Mouse (Mus musculus): ENCODE results near the gene Slit3.

The Slit3 gene

GRCm38 (mm10) chr11:35468847-35469246 is 347.8 kb downstream of the Slit3 start:
- no peak for DNase-seq (ENCODE audit: low spot score)

GRCm38 (mm10) chr11:35469940-35470339 is 348.9 kb downstream of the Slit3 start:
- no peak for DNase-seq (ENCODE audit: low spot score)

DNA sequence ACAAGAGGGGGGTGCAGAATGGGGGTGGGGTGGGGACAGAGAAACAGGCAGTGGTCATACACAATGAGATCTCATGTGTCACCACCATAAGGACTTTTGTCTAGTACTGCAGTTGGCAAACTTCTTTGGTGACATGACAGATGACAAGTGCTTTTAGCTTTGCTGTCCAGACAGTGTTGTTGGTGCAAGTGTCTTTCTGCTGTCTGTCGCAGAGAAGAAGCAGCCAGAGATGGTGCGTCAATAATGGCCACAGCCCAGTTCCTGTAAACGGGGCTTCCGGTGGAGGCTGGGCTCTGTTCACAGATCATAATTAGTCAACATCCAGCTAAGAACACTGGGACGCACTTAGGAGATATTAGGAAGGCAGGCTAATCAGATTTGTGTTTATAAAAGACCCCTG is 349.8 kb downstream of the Slit3 start:
- no peak for DNase-seq (ENCODE audit: low spot score)

GRCm38 (mm10) chr11:35472842-35473616 is 352.0 kb downstream of the Slit3 start:
- no peak for DNase-seq (ENCODE audit: low spot score)

GRCm38 (mm10) chr11:35473617-35473996 is 352.6 kb downstream of the Slit3 start:
- no peak for DNase-seq (ENCODE audit: low spot score)

DNA sequence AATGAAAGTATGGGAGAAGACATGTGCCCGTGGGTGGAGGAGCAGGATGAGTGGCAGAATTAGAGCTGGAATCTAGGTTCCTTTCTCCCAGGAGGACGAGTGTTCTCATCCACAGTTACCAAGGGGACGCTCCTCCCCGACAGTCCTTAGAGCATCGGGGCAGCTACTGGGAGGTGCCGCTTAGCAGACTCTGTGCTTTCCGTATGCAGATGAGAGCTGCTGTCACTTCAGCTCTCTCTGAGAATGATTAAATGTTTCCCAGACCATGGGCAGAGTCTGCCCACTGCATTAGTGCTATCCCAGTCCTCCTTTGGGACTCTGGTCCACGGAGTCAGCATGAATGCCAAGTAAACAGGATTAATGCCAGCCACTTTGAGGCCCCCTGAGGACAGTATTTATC is 359.1 kb downstream of the Slit3 start:
- no peak for DNase-seq (ENCODE audit: low spot score)

DNA sequence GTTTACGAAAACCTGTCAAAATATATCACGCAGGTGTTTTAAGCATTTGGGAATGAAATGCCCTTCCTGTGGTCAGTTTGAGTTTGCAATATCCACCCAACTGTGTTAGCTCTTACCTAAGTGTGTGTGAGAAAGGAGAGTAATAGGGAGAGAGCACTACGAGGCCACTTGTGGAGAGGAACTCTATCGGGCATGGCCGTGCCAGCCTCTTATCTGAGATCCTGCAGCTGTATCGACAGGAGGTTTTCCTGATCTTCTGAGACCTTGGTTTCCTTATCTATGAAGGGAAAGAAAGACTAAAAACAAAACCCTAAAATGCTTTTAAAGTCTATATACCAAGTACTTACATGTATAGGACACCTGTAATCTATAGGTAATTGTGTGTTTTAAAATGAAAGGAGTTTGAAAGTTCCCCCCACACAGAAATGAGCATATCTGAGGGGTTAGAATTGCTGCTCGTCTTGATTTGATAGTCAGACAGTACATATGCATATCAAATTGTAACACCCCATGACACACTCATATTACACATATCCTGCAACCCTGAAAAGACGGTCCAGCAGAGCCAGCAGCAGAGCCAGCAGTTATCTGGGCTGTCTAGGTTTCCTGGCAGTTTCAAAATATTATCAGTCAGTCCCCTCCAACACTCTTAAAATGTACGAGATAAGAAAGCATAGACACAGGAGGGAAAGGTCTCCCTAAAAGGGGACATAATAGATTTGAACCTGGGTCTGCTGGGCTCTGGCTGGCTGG is 360.8 kb downstream of the Slit3 start:
- no peak for DNase-seq (ENCODE audit: low spot score)

DNA sequence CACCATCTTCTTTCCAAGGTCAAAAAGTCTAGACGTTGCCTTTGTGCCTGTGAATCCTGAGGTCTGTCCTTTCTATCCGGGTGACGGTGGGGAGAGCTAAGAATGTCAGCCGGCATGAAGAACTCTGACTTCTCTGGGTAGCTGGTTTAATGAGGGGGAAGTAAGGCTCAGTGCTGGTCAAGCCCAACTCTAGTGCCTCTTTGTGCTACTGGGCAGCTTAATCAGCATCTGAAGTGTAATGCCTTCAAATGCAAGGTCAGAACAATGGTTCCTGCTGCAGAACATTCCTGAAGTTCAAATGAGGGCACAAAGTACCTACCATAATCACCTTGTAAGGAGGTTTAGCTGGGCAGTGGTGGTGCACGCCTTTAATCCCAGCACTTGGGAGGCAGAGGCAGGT is 366.9 kb downstream of the Slit3 start:
- no peak for DNase-seq (ENCODE audit: low spot score)

DNA sequence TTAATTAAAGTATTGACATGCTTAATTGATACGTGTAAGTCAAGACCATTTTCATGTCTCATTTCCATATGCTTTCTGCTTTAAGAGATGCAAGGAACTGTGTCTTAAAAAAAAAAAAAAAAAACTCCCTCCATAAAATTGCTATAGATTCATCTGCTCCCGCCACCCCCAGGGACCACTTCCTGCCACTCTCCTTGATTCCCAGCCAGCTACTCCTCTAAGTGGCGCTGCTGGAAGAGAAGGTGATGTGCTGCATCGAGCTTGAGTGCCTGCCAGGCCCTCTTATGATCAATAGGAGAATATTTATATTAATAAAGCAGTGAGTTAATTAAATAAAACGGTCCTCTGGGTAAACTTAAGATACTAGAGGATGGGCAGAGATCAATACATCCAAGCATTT is 370.7 kb downstream of the Slit3 start:
- no peak for DNase-seq (ENCODE audit: low spot score)

- DNase-seq (ENCODE audit: low spot score) = no peak
These were observed 375.9 kb downstream of the Slit3 start for GRCm38 (mm10) chr11:35496874-35497273.

DNA sequence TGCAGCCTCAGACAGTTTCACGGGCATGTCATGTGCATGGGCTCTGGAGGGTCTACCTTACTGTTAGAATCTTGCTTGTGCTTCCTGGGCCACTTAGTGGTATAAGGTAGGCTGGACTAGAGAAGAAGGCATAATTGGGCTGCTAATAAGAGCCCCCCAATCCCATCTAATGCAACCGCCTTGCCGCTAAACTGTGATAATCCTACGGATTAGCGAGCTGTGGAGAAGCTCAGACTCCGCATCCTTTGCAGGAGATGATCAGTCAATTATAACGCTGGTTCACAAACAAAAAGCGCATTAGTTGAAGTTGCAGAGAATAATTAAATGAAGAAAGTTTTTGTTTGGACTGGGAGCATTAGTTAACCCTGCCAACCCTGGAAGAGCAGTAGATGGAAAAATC is 376.9 kb downstream of the Slit3 start:
- DNase-seq (ENCODE audit: low spot score) = no peak

DNA sequence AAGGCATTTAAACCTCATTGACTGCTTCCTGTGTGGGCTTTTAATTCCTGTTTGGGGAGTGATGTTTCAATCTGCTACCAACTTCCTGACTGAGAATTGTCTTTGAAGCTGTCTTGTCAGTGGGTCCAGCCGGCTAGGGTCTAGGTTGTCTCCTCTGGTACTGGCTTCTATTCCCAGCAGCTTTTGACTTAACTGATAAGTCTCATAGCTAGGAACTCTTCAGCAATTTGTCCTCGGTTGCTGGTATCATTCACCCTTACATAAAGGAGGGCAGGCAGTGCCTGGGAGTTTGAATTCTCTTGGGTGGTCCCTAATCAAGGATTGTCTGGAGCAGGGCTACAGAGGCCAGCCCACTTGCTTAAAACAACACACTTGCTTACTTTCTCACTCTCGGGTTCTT is 381.1 kb downstream of the Slit3 start:
- no peak for DNase-seq (ENCODE audit: low spot score)

GRCm38 (mm10) chr11:35504051-35504450 is 383.0 kb downstream of the Slit3 start:
- DNase-seq (ENCODE audit: low spot score) = no peak

- no peak for DNase-seq (ENCODE audit: low spot score)
These were observed 383.9 kb downstream of the Slit3 start for GRCm38 (mm10) chr11:35504916-35505315.

- DNase-seq (ENCODE audit: low spot score) = no peak
These were observed 384.3 kb downstream of the Slit3 start for GRCm38 (mm10) chr11:35505316-35505715.

DNA sequence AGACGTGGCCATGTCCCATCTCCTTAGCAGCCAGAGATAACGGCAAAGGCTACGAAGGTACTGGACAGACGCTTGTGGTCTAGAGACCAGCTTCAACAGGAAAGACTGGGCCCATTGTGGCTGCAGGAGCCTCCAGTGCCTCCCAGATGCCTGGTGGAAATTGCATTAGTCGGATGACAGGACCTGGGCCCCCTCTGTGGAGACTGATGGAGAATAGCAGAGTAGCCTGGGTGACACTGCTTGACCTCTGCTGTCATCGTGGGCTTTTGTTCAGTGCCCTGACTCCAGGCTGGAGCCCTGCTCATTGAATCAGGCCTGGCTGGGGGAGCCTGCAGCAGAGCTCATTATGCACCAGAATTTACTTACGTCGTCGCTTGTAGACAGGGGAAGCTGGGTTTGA is 384.8 kb downstream of the Slit3 start:
- no peak for DNase-seq (ENCODE audit: low spot score)

- DNase-seq (ENCODE audit: low spot score) = no peak
These were observed 386.9 kb downstream of the Slit3 start for GRCm38 (mm10) chr11:35507781-35508390.

DNA sequence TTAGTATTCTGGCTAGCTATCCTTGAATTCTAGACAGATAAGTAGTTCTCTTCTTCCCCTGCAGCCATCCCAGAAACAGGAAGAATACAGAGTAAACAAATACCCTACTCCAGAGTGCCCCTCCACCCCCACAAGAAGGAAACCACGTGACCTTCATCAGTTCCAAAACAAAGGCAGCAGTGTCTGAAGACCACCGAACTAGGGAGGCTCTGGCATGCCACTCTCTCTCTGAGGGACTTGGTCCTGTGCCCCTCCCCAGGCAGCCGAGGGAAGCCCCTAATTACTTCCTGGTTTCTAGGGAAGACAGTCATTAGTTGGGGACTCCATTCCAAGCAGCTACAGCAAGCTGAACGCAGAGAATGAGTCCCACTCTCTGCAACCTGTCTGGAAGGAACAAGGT is 391.7 kb downstream of the Slit3 start:
- DNase-seq (ENCODE audit: low spot score) = no peak

GRCm38 (mm10) chr11:35513343-35513742 is 392.3 kb downstream of the Slit3 start:
- no peak for DNase-seq (ENCODE audit: low spot score)

DNA sequence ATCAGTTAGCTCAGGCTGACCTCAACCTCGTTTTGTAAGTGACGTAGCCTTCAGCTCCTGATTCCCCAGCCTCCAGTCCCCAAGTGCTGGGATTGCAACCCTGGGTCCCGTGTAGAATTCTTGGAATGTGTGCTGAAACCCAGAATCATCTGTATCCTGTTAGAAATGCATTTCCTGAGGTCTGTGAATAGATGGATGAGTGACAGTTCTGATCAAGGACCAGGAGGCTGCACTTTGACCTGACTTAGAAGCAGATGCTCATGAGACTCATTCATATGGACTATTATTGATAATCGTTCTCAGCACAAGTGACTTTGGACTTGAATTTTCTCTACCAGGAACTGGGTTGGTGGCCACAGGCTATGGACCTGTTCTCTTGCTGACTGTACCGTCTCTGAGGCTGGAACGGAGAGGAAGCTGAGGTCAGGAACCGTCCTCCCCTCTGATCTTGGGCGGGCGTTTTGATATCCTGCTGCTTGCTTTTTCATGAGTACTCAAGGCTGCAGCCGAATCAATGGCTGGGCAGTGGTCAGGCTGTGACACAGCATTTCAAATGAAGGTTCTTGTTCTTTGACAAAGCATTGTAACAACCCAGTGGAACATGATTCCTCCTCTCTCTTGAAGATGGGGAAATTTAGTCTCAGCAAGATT is 401.9 kb downstream of the Slit3 start:
- no peak for DNase-seq (ENCODE audit: low spot score)

- DNase-seq (ENCODE audit: low spot score) = no peak
These were observed 402.7 kb downstream of the Slit3 start for GRCm38 (mm10) chr11:35523773-35524172.

GRCm38 (mm10) chr11:35526219-35526762 is 405.3 kb downstream of the Slit3 start:
- no peak for DNase-seq (ENCODE audit: low spot score)

All from testis, postnatal 14 days (tissue).